Mouse (Mus musculus) forebrain, embryonic 12.5 days (tissue): Measurements from ENCODE around the gene Lnx2. TPM values are rescaled to one million over a fixed set of nuclear protein-coding genes. Genes with fewer than 3 reads are reported as not detected.
A peak's percentile ranks its signal among the peaks of the same experiment; 100 is the strongest.

Experiments
- ATAC-seq: fragments of 200-750 bp; cut with Nextera tagmentation; 2 replicates; pipeline ENCODE4 v1.8.0; 2017; ENCODE audit warnings: moderate TSS enrichment; ENCODE audit not compliant: low FRiP score
- H3K27ac ChIP-seq: fragments of 300-500 bp; sonication (generic); 2 replicates; pipeline ENCODE4 v1.5.1; 2016; ENCODE audit warnings: mild to moderate bottlenecking
- H3K27me3 ChIP-seq: fragments of 300-500 bp; sonication (generic); 2 replicates; pipeline ENCODE4 v1.6.1; 2016; ENCODE audit warnings: mild to moderate bottlenecking
- H3K36me3 ChIP-seq: fragments of 300-500 bp; sonication (generic); replicated peaks from 2 replicates; pipeline ENCODE4 v1.6.1; 2016; ENCODE audit warnings: mild to moderate bottlenecking
- H3K4me1 ChIP-seq: fragments of 300-500 bp; sonication (generic); 2 replicates; pipeline ENCODE4 v1.6.1; 2016
- H3K4me2 ChIP-seq: fragments of 300-500 bp; sonication (generic); 2 replicates; pipeline ENCODE4 v1.6.1; 2016; ENCODE audit warnings: mild to moderate bottlenecking, moderate library complexity
- H3K4me3 ChIP-seq: fragments of 300-500 bp; sonication (generic); replicated peaks from 2 replicates; pipeline ENCODE4 v1.5.1; 2016; ENCODE audit warnings: mild to moderate bottlenecking
- H3K9ac ChIP-seq: fragments of 300-500 bp; sonication (generic); 2 replicates; pipeline ENCODE4 v1.6.1; 2016; ENCODE audit warnings: mild to moderate bottlenecking
- H3K9me3 ChIP-seq: fragments of 300-500 bp; sonication (generic); 2 replicates; pipeline ENCODE4 v1.6.1; 2016
- WGBS: fragments of 180-500 bp; shearing (Covaris S2); methylation state at CpG from one replicate; pipeline ENCODE4 v1.1.7; 2016; 5-methylcytosine and 5-hydroxymethylcytosine counted together
- polyA plus RNA-seq: library from polyadenylated mRNA; unstranded; fragments of >200 nt; fragmentation: Nextera tagmentation; extraction: Ambion mirVana; gene quantifications from 2 replicates; pipeline ENCODE4 v1.2.1, GENCODE M21; 2016

The Lnx2 gene
- polyA plus RNA-seq, 1 experiment from 2014 or later = 7.4 TPM

DNA sequence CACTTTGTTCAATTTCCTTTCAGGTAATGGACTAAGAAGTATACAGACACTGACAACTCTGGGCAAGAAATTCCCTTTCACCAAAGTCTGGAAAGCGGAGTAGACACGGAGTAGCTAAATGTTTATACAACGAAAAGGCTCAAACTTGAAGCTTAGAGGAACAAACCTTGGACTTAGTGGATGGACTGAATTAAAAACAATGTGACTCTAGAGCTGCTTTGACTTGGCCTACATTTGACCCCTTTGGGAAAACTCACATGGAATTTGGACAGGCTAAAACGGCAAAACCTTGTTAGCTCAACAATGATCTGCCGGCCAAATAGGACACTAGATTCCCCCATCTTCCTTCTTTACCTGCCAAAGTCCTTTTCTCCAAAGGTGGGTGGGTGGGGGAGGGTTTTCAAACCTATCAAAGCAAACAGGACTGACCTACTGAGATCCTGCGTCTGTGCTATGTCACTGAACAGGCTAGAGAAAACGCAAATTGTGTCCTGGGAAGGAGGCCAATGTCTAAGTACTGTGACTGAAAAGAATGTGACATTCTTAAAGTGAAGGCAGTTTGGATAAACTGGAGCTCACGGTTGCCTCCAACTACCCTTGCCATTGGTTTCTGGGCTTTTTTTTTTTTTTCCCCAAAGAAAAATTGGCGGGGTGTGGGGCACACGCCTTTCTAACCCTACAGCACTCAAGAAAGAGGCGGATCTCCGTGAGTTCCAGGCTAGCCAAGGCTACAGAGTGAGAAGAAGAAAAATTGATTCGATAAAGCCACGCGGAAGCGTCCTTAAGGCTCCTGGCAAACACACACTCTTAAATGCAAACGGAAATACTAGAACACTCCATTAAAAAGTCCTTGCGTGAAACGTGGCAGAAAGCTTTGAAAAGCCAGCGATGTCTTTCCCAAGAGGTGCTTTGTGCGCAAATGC, 1.0 kb downstream of the Lnx2 start:
- Histone ChIP-seq H3K4me3 (peak overlapping the region; percentile 78), H3K4me1 (peaks cover 25% of the 10 kb centered on the region), H3K4me2 (peak overlapping the region; percentile 94), H3K27me3 (0 out of 2 replicates have a peak, but pooled peaks cover 4% of the 10 kb centered on the region), H3K9me3 (no peaks in the 10 kb centered on the region), H3K9ac (peak overlapping the region; percentile 79), H3K36me3 (no peaks in the 10 kb centered on the region; the same call in 1 of the 2 replicates), H3K27ac (no peak overlapping the region; the same call in 1 of the 2 replicates)
- WGBS = 19% methylated on average over 21 of the region's 21 CpGs
- no peak for ATAC-seq

DNA sequence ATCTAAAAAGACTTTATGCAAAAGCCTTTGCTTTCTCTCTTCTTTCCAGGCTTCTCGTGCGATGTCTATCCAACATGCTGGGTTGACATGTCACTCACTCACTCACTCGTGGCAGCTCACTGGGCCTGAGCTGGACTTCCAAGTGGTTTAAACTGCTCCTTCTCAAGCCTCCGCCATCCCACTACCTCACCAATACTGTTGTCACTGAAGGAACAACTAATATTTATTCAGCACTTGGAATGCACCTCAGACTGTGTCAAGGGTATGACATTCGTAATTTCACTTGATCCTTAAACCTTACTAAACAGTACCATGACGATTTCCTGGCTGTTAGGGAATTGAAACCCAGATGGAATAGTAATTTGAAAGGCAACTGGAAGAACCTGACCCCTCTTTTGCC, 2.6 kb downstream of the Lnx2 start:
- Histone ChIP-seq H3K4me2 (no peak overlapping the region), H3K9ac (no peak overlapping the region), H3K27ac (no peak overlapping the region), H3K4me3 (no peak overlapping the region), H3K9me3 (no peaks in the 10 kb centered on the region), H3K4me1 (peaks cover 22% of the 10 kb centered on the region), H3K36me3 (no peaks in the 10 kb centered on the region), H3K27me3 (0 out of 2 replicates have a peak, but pooled peaks cover 4% of the 10 kb centered on the region)
- WGBS = 87% methylated on average over 6 of the region's 6 CpGs
- no peak for ATAC-seq

DNA sequence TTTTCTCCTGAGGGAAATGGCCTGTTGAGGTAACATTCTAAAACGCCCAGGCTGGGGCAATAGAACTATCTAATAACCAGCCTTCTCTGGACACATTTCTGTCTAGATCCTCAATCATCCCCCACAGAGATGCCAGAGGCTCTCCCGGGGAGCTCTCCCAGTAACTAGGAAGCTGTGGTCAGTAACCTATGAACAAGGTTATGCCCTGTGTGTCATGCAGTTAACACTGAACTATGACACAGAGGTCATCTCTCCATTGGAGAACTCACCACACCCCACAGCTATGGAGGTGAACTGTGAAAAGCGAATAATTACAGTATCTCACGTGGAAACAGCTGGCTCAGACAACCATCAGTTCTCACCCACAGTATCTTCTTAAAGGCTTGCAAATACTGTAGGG, 4.5 kb downstream of the Lnx2 start:
- Histone ChIP-seq H3K4me3 (no peak overlapping the region), H3K9ac (no peak overlapping the region), H3K27me3 (0 out of 2 replicates have a peak, but pooled peaks cover 4% of the 10 kb centered on the region), H3K27ac (no peak overlapping the region), H3K36me3 (no peaks in the 10 kb centered on the region), H3K9me3 (no peaks in the 10 kb centered on the region), H3K4me2 (no peak overlapping the region), H3K4me1 (peaks cover 12% of the 10 kb centered on the region; the same call in 1 of the 2 replicates)
- no peak for ATAC-seq
- WGBS = 76% methylated on average over 4 of the region's 4 CpGs

DNA sequence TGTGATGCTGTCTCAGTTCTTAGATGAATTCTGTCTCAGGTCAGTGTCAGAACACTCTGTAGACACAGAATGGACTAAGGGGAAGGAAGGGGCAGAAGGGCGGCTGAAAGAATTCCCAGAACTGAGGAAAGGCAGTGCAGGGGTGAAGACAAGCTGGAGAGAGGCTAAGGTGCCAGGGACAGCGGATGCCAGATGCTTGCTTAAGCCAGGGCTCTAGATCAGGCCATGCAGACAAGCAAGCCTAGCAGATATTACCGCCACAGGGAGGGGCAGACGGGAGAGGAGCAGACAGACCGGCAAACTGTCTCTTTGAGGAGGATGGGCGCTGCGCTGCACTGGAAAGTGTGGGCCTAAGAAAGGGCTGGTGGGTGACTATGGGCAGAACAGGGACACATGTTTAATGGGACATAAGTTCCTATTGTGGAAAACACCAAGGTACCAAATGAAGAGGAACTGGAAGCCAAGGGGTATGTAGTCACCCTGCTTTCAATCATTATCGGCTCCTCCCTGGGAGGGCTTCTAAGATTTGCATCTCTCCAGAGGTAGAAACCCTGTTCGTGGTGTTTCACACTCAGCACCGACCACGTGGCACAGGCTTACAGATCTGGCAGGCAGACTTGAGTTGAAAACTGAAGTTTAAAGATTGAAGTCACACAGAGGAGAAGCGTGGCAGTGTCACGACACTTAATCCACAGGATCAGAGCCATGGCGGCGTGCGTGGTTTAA, 5.4 kb downstream of the Lnx2 start:
- Histone ChIP-seq H3K4me3 (no peak overlapping the region), H3K4me1 (peaks cover 12% of the 10 kb centered on the region; the same call in 1 of the 2 replicates), H3K27me3 (0 out of 2 replicates have a peak, but pooled peaks cover 4% of the 10 kb centered on the region), H3K36me3 (no peaks in the 10 kb centered on the region), H3K4me2 (no peak overlapping the region), H3K9me3 (no peaks in the 10 kb centered on the region), H3K27ac (no peak overlapping the region), H3K9ac (no peak overlapping the region)
- no peak for ATAC-seq
- WGBS = 80% methylated on average over 16 of the region's 16 CpGs

DNA sequence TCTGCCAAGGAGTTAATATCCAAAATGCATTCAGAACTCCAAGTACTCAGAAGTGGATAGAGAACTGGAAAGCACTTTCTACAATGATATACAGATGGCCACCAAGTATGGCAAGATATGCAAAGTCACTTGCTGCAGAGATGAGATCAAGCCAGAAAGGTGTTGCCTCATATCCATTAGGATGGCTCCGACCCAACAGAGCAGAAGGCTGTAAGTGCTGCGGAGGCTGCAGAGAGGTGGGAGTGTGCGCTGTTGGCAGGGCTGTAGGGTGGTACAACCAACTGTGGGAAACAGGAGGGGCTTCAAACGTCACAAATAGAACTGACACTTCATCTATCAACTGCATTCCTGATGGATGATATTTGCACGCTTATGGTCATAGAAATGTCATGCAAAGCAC, 7.5 kb downstream of the Lnx2 start:
- Histone ChIP-seq H3K9ac (no peak overlapping the region), H3K36me3 (no peaks in the 10 kb centered on the region), H3K4me3 (no peak overlapping the region), H3K27ac (no peak overlapping the region), H3K27me3 (no peaks in the 10 kb centered on the region), H3K9me3 (no peaks in the 10 kb centered on the region), H3K4me1 (no peaks in the 10 kb centered on the region), H3K4me2 (no peak overlapping the region)
- 85% methylated on average over 5 of the region's 5 CpGs for WGBS
- ATAC-seq = no peak

DNA sequence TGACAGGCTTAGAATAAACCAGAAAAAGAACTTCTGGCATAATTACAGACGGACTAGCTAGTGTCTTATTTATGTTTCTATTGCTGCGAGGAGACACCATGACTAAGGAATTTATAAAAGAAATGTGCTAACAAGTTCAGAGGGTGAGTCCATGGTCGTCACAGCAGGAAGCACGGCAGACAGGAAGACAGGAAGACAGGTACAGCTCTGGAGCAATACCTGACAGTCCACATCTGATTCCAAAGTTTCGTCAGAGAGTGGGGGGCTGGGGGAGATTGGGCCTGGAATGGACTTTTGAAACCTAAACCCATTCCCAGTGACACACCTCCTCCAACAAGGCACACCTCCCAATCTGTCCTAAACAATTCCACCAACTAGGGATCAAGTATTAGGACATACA, 9.4 kb downstream of the Lnx2 start:
- H3K9me3 ChIP-seq = no peaks in the 10 kb centered on the region
- no peak for ATAC-seq
- no peaks in the 10 kb centered on the region for H3K27me3 ChIP-seq
- H3K36me3 ChIP-seq = no peaks in the 10 kb centered on the region
- no peaks in the 10 kb centered on the region for H3K4me1 ChIP-seq
- WGBS = 84% methylated on average over 5 of the region's 5 CpGs
- no peak overlapping the region for H3K27ac ChIP-seq
- no peak overlapping the region for H3K9ac ChIP-seq
- H3K4me2 ChIP-seq = no peak overlapping the region
- H3K4me3 ChIP-seq = no peak overlapping the region

DNA sequence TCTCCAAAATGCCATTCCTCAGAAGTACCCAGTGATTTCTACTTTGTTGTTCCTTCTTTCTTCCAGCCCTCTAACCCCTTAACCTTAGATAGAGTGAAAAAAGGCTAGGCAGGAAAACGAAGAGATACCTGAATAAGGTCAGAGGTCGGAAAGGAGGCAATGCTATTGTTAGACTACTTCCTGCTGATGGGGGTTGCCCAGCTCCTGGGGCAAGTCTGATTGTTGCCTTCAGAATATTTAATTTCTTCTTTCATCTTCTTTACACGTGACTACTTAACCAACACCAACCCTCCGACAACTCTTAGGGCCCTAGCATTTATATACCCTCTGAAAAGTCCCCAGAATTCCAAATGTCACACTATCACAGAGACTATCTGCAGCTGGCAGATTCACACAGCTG, 10.3 kb downstream of the Lnx2 start:
- no peaks in the 10 kb centered on the region for H3K9me3 ChIP-seq
- H3K27me3 ChIP-seq = no peaks in the 10 kb centered on the region
- H3K4me1 ChIP-seq = no peaks in the 10 kb centered on the region
- H3K36me3 ChIP-seq = no peaks in the 10 kb centered on the region
- no peak for ATAC-seq
- no peak overlapping the region for H3K4me2 ChIP-seq
- H3K4me3 ChIP-seq = no peak overlapping the region
- H3K27ac ChIP-seq = no peak overlapping the region
- WGBS = 64% methylated on average over 4 of the region's 4 CpGs
- H3K9ac ChIP-seq = no peak overlapping the region

GRCm38 (mm10) chr5:147063215-147063661, 13.1 kb downstream of the Lnx2 start:
- no peak for ATAC-seq
- Histone ChIP-seq H3K36me3 (no peaks in the 10 kb centered on the region), H3K4me2 (no peak overlapping the region), H3K9me3 (no peaks in the 10 kb centered on the region), H3K4me3 (no peak overlapping the region), H3K27ac (no peak overlapping the region), H3K9ac (no peak overlapping the region), H3K27me3 (no peaks in the 10 kb centered on the region), H3K4me1 (no peaks in the 10 kb centered on the region)
- 79% methylated on average over 8 of the region's 8 CpGs for WGBS

GRCm38 (mm10) chr5:147060024-147060423, 16.4 kb downstream of the Lnx2 start:
- no peak overlapping the region for H3K9ac ChIP-seq
- no peak overlapping the region for H3K4me2 ChIP-seq
- H3K9me3 ChIP-seq = no peaks in the 10 kb centered on the region
- no peak overlapping the region for H3K27ac ChIP-seq
- 89% methylated on average over 2 of the region's 2 CpGs for WGBS
- no peaks in the 10 kb centered on the region for H3K36me3 ChIP-seq
- ATAC-seq = no peak
- H3K4me3 ChIP-seq = no peak overlapping the region
- H3K4me1 ChIP-seq = no peaks in the 10 kb centered on the region
- H3K27me3 ChIP-seq = no peaks in the 10 kb centered on the region

GRCm38 (mm10) chr5:147059319-147059718, 17.1 kb downstream of the Lnx2 start:
- Histone ChIP-seq H3K36me3 (no peaks in the 10 kb centered on the region), H3K9ac (no peak overlapping the region), H3K27me3 (no peaks in the 10 kb centered on the region), H3K9me3 (no peaks in the 10 kb centered on the region), H3K4me1 (no peaks in the 10 kb centered on the region), H3K4me3 (no peak overlapping the region), H3K27ac (no peak overlapping the region), H3K4me2 (no peak overlapping the region)
- ATAC-seq = no peak
- WGBS = 88% methylated on average over 9 of the region's 9 CpGs

DNA sequence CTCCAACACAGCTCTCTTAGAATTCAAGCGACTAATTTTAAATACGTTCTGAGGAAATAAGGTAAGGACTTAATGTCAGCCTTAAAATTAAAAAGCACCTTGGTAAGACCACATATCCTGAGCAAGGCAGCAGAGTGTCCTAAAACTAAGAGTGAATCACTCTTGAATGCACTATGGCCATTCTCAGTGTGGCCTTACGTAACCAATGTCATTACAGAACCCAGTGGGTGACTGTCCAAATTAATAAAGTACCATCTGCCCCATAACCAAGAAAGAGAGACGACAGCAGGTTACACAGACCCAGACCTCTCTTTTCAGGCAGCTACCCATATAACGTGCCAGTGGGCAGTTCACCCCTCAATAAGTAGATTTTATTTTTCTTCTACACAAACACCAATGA, 17.7 kb downstream of the Lnx2 start:
- WGBS = 87% methylated on average over 5 of the region's 5 CpGs
- Histone ChIP-seq H3K36me3 (no peaks in the 10 kb centered on the region), H3K27ac (no peak overlapping the region), H3K4me3 (no peak overlapping the region), H3K4me1 (no peaks in the 10 kb centered on the region), H3K27me3 (no peaks in the 10 kb centered on the region), H3K9me3 (no peaks in the 10 kb centered on the region), H3K4me2 (no peak overlapping the region), H3K9ac (no peak overlapping the region)
- ATAC-seq = no peak

- Histone ChIP-seq H3K36me3 (no peaks in the 10 kb centered on the region), H3K27ac (no peak overlapping the region), H3K4me3 (no peak overlapping the region), H3K4me2 (no peak overlapping the region), H3K27me3 (no peaks in the 10 kb centered on the region), H3K9me3 (no peaks in the 10 kb centered on the region), H3K4me1 (no peaks in the 10 kb centered on the region), H3K9ac (no peak overlapping the region)
- WGBS = 92% methylated on average over 9 of the region's 9 CpGs
- no peak for ATAC-seq
Observed at GRCm38 (mm10) chr5:147057626-147058414, 18.6 kb downstream of the Lnx2 start.
